Mouse (Mus musculus) 3134 (cell line): ENCODE measurements around the gene Igdcc4.
"Not testable (repeated sequence)": the region's sequence is repeated elsewhere in the genome, so short reads cannot be mapped to it uniquely, and the experiment has no call there.

ENCODE experiments used
- DNase-seq: peaks from one replicate; pipeline ENCODE4 v3.0.0-alpha.2; 2011; ENCODE audit warnings: low spot score; ENCODE audit not compliant: insufficient read length; ENCODE audit errors: extremely low read depth

The Igdcc4 gene

DNA sequence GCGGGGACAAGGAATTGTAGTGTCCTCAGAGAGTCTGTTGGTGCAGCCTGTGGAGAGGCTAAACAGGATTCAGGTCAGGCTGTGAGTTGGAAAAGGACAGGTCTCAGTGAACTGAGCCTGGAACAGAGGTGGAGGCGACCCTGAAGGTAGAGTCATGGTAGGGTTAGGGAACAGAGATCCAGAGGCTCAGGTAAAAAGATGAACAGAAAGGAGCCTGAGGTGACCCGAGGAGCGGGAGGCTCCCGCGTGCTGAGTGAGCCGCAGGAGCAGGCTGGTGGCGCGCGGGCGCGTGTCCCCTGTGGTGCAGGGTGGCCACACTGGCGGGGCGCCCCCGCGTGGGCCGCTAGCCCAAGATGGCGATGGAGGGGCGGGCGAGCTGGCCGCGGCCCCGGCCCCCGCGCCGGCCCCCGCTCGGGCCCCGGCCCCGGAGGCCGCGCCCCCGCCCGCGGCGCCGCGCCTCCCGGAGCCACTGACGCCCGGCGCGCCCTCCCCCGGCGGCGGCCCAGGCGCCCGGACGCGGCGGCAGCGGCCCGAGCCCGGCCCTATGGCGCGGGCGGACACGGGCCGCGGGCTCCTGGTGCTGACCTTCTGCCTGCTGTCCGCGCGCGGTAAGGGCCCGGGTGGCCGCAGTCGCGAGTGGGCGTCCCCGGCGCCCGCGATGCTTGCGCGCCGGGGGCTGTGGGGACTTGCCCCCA is at the start of gene Igdcc4:
Gene Igdcc4 (plus strand): TSS at position 496 of the 695 bp plus-strand sequence.
- no peak for DNase-seq

DNA sequence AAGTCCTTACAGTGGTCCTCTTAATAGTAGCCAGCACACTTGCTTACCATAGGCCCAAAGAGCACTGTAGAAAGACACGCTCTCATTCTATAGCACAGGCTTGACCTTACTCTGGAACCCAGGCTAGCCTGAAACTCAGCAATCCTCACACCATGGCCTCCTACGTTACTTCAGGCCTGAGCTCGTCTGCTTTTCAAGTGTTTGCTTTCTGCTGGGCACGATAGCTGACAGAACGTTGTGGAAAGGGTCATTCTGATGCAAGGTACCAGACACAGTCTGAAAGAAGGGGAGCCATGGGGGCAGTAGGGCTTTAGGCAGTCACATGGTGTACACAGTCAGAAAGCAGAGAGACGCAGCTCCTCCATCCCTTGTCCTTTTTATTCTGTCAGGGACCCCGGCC is 37.0 kb upstream of the Igdcc4 start:
- no peak for DNase-seq

DNA sequence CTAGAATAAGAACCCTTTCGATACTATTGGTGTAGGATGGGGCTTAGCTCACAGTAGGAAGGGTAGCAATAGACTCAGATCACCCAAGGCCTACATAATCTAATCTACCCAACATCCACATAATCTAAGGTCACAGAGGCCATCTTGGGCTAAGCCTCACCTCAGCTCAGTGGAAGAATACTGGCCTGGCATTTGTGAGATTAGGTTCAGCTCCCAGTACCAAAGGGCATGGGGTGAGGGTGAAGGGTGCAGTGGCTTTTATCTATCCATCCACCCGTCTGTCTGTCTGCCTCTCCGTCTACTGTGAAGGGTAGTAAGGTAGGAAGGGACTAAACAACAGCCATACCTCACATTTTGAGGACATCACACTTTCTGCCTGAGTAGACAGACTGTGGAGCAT is 30.7 kb upstream of the Igdcc4 start:
- DNase-seq: no peak

DNA sequence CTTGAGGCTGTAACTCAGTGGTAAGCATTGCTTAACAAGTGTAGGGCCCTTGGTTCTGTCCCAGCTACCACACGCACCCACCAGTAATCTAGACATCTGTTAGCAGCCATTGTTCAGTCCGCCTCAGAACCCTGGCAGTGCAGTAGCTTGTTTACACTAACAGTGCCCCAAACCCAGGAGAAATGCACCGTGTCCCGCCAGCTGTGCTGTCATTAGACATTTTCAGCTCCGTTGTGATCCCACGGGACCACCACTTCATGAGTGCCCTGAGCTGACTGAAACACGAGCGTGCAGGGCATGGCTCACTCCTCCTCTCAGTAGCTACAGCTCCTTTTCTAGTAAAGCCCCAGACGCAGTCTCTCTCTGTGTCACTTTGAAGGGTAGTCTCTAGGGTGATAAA is 27.7 kb upstream of the Igdcc4 start:
- no peak for DNase-seq

DNA sequence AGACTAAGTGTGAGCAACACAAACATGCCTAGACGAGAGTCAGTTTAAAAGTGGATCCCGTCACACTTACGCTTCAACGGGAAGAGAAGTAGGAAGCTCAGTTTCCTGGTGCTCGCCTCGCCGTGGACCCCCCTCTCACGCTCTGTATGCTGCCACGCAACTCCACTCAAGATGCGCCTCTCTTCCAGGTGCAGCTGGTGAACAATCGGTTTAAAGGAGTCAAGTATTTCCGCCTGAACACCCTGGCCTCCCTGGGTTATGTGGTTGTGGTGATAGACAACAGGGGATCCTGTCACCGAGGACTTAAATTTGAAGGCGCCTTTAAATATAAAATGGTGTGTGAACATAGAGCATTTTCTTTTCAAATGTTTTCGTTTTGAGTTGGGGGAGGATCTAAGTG is 27.0 kb upstream of the Igdcc4 start:
- DNase-seq: no peak

DNA sequence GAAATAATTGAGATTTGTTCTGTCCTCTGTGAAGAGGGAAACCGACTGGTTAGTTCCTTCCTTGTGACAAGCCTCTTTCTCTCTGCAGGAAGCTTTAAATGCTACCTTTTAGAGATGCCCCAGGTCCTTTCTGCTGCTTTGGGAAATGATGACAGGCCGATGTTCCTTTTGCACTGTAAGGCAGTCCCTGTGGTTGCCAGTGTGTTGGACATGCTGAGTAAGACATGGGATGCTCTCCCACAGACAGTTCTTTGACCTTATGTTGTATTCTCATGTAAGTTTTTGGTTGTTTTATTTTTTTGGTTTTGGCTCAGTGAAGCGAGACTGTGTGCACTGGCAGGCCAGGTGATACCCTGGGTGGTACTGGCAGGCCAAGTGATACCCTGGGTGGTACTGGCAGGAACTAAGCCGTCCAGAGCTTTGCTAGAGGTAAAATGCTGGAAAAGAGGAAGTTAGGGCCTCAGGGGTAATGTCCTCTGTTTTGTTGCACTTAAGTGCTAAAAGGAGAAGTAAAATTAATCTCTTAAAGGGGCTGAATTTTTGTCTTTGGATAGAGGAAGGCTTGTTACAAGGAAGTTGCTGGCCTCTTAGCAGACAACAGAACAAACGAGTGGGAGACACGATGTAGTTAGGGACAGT is 26.3 kb upstream of the Igdcc4 start:
- no peak for DNase-seq

DNA sequence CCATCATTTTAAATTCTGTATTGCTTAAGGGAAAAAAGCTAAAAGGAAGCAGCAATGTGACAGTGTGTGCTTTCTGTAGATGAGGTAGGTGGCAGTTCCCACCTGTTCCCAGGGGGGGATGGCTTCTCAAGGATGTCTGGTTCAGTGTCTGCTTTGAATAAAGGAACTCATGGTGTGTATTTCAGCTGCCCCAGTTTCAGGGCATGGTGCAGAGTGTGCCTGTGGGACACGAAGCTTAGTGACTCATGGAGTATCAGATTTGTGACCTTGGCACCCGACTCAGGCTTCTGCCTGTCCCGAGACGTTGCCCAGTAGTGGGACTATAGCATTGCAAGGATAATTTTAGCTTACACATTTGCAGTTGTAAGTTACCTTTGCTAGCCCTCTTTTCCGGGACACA is 23.8 kb upstream of the Igdcc4 start:
- no peak for DNase-seq

DNA sequence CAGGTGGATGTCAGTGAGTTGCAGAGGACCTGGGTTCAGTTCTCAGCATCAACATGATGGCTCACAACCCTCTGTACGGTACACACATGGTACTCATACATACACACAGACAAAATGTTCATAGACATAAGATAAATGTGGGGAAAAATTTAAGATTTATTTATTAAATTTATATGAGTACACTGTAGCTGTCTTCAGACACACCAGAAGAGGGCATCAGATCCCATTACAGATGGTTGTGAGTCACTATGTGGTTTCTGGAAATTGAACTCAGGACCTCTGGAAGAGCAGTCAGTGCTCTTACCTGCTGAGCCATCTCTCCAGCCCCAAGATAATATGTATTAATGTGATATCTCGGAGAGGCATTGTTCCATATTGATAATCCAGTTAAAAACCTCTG is 21.1 kb upstream of the Igdcc4 start:
- not testable (repeated sequence) for DNase-seq

DNA sequence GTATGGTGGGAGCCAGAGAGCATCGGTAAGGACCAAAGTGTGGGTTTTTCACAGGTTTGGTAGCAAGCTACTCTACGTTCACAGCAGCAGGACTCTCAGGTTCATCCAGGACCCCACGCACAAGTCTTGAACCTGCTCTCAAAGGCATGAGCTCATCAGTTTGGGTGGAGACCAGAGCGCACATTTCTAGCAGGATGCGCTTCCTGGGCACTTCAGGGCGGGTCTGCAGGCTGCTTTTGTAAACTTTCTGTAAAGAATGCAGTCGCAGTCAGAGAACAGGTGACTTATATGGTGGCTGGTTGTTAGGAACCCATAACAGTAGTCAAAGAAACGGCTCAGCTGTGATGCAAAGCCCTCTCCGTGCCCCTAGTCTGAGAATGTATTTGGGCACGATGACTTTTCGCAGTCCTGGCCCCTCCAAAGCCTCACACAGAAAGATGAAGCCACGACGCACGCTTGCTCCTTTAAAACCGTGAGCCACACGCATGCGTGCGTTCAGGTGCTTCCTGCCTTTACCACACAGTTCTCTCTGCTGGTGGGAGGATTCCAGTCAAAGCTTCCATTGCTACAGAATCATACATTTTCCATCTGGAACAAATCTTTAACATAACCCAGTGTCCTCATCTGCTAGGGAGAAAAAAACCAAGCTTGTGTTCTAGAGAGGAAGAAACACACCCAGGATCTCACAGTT is 18.1 kb upstream of the Igdcc4 start:
- DNase-seq: no peak

DNA sequence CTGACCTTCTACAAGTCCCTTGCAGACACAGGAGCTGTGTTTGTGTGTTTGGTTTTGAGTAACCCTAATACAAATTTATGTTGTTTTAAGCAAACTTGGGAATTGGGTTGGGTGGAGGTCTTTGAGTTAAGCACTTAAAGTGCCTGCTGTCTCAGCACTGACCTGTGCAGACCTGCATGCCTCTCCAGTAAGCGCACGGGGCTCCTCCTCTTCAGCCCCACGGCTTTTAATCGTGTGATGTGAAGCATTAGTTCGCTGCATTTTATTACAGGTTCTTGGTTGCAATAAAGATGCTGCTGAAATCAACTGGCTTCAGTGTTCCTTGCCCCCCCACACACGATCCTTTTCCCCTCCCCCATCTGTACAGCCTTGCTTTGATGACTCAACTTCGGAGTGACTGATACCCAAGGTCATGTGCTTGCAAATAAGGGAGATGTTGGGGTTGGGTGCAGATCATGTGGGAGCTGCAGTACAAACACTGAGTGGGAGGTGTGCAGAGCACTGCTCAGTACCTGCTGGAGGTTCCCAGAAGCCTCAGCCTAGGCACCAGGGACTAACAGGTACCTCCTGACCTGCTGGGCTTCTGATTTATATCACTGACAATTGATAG is 17.0 kb upstream of the Igdcc4 start:
- no peak for DNase-seq

DNA sequence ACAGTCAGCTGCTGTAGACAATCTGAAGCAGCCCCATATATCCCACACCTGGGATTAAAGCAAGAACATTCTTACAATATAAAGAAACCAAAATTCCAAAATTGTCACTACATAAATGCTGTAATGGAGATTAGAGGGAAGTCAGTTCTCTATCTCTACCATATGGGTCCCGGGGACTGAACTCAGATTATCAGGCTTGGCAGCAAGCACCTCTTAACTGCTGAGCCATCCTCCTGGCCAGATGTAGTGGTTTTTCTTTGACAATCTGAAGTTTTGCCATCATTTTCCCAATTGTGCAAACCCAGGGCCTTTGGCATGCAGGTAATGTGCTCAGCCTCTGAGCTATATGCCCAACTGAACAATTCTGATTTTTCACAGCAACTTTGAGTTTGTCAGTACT is 16.0 kb upstream of the Igdcc4 start:
- no peak for DNase-seq

DNA sequence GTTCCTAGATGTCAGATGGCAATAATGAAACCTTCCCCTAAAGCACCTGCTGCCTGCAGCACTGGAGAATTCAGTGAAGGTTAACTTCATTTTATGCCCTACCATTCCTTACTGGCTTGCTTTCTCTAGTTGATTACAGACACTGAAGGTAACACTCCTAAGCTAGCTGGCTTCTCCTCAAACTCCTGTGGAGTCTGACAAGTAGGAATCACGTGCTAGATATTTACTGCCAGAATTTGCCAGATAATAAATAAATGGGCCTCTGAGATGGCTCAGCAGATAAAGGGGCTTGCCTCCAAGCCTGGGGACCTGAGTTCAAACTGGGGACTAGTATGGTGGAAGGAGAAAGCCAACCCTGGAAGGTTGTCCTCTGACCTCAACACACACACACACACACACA is 14.5 kb upstream of the Igdcc4 start:
- no peak for DNase-seq

DNA sequence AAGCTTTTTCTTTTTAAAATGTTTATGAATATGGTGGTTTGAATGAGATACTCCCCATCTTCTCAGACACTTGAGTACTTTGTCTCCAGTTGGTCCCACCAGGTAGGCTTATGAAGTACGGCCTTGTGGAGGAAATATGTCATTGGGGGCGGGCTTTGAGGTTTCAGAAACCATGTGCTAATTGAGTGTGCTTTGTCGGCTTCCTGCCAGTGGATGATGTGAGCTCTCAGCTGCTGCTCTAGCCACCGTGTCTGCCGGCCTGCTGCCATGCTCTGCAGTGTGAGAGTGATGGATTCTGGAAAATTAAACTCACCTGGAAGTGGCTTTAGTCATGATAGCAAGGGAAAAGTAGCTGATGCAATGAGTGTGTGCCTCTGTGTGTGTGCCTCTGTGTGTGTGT is 13.8 kb upstream of the Igdcc4 start:
- no peak for DNase-seq

DNA sequence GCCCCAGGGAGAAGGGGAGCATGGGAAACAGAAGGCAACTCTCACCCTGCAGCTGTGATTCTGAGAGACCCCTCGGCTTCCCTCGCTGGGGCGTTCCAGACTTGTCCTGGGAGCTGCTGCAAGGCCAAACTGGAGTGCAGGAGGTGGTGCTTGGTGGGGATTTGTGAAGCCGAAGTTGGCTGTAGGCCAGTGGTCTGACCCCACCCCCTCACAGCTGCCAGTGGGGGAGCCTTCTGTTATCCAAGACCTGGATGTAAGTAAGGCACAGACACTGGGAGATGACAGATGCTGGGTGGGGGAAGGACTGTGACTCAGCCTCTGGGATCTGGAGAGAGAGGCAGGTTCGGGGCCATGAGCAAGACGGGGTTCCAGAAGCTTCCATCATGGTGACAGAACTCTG is 7.0 kb upstream of the Igdcc4 start:
- DNase-seq: no peak

DNA sequence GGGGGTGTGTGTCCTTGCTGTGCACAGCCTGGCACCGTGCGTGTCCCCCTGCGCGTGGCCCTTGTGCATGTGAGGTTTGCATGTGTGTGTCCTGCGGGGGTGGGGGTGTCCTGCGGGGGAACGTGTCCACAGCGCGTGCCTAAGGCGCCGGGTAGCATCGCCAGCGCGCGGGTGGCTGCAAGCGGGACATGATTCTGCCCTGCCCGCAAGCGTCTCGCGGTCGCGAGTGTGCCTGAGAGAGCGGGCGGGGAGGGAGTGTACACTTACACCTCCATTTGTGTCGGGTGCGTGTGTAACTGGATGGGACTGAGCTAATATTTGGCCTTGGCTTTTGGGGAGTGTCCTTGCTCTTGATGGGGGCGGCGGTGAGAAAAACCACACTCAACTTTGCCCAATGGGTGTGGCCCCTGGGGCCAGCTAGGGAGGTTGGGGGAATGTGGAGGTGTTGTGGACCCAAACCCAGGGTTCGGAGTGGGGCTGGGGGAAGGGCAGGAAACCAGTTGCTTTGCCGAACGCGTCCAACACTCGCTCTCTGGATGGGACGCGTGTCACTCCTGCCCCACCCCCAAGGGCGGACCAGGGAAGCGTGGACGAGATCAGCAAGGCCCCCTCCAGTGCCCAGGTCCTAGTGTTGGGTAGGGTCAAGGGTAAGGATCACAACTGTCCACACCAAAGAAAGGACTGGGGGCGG is 545 bp downstream of the Igdcc4 start:
- no peak for DNase-seq

DNA sequence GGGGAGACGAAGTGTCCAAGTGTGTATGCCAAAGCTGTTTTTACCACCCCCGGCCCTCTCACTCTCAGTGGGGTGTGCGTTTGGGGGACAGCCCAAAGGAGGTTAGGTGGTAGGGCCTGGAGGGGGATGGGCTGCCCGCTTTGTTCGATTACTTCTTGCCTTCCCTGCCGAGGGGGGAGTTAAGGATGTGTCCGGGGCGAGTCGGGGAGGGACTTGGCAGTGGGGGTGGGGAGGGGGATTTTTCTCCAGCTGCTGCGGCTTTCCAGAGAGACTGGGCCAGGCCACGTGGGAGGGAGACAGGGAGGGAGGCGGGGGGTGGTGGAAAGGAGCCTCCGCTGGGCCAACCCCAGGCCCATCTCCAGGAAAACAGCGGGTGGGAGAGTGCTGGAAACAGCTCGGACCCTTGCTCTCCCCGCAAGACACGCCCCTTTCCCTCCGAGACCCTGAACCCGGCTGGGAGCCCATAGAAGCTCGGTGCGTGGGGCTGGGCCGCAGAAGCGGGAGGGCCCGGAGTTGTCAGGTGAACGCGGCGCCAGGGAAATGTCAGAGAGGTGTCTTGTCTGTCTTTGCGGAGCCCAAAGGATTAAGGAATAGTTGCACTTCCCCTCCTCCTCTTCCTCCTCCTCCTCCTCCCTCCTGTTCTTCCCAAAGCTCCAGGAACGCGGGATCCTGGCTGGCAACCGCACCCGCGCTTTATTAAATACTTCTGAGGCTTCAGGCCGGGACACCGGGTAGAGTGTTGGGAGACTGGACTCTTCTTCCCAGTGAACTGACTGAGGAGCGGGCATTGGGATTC is 1.3 kb downstream of the Igdcc4 start:
- no peak for DNase-seq

DNA sequence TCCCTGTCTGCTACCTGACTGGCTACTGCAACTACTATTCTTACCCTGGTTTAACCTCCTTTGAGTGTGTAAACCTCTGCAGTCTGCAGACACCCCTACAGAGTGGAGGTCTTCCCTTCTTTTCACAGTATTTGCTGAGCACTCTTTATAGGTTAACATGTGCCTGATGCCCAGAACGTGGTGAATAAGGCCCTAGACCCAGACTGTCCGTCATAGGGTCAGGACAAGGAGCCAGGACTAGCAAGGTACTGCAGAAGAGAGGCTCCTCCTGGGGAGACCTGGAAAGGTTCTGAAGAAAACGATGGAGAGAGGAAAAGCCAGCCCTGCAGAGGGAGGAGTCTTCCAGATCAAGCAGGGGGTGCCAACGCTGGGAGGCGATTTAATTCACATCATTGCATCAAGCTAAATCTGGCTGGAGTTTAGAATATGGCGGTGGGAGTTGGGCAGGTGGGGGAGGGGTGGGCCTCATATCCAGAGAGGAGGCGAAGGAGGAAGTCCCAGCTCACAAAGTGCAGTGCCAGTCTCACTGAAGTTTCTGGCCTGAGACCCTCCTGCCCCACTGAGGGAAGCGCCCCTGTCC is 2.0 kb downstream of the Igdcc4 start:
- DNase-seq: no peak

DNA sequence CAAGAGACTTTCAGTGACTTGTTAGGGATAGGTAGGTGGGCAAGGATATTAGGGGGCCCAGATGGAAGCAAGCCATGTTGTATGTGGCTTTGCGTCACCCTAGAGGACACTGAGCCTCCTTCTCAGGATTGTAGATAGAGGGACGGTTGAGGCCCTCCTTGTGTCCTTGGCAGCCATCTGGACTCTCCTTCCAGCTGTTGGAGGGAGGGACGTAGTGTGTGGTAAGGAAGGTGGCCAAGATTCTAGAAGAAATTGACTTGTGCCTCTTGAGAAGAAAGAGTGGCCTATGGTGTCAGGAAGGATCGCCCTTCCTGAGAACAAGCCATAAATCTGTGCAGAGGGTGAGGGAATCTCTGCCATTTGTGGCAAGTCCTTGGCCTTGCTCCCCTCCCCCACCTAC is 5.5 kb downstream of the Igdcc4 start:
- DNase-seq: no peak

DNA sequence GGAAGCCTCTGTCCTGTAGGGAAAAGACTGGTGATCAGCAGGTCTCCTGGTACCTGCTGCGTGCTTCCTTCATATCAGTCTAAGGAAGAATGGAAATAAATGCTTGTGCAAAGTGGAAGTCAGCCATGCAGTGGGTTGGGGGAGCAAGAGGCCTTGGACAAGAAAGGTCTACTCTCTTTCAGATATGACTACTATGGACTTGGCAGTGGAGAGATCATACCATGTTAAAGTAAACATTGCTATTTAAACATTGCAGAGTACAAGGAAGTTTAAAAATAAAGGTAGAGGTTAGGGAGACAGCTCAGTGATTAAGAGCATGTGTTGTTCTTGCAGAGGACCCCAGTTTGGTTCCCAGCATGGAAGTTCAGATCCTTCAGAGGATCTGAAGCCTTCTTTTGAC is 6.6 kb downstream of the Igdcc4 start:
- DNase-seq: no peak
